Comparison of ENCODE assay signal across 35 mouse cellular contexts in the genomic region with DNA sequence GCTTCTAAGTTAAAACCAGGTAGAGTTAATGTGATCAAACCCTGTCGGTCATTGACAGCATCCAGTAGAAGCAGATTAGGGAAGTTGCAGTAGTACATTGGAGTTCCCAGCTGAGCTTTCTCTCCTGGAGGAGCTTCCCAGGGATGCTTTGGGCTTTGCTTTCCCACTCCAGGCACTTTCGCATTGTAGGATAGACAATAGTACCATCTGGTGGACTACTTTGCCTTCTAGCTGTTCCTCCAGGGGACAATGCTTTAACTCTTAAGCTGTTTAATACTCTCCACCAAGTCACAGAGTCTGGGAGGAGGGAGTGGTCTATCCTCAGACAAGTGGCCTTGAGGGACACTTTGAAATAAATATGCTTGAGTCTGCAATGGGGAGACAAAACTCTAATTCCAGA. TPM values are rescaled to one million over a fixed set of nuclear protein-coding genes. Genes with fewer than 3 reads are reported as not detected.
A peak's percentile ranks its signal among the peaks of the same experiment; 100 is the strongest.
DNase-seq lines count a peak whose midpoint lies in the region; ATAC-seq and TF ChIP-seq lines count a peak whose summit lies in the region.
"Had no signal": no experiment of that assay in that cellular context is flagged by ENCODE, and none has a peak within 500 bp of the region (broad histone marks: within the 10 kb centered on the region; RNA-seq: fewer than 3 reads in every experiment).

No protein-coding gene starts in this region.

- no peaks in the 10 kb centered on the region for H3K4me1 ChIP-seq in hindbrain, postnatal 0 days (ENCODE audit: insufficient read depth, low read length)
- H3K4me1 ChIP-seq in hindbrain, embryonic 10.5 days (replicated peaks) = no peaks in the 10 kb centered on the region
- H3K4me1 ChIP-seq: embryonic facial prominence, embryonic 13.5 days; heart, embryonic 13.5 days; hindbrain, embryonic 15.5 days; lung, embryonic 15.5 days; megakaryocyte, embryonic 14.5 days; midbrain, embryonic 12.5 days; stomach, embryonic 15.5 days had no signal

- no peak overlapping the region for H3K27ac ChIP-seq in hindbrain, postnatal 0 days
- H3K27ac ChIP-seq in hindbrain, embryonic 10.5 days = no peak overlapping the region
- H3K27ac ChIP-seq in left cerebral cortex, adult 2 months = no peak overlapping the region
- H3K27ac ChIP-seq: embryonic facial prominence, embryonic 13.5 days; gastrocnemius, adult 2 months; heart, embryonic 13.5 days; hindbrain, embryonic 15.5 days; liver, embryonic 14.5 days; lung, embryonic 15.5 days; midbrain, embryonic 12.5 days; stomach, embryonic 15.5 days had no signal

- WGBS in hindbrain, postnatal 0 days = 61% methylated on average over 2 of the region's 2 CpGs
- WGBS in hindbrain, embryonic 10.5 days = 77% methylated on average over 2 of the region's 2 CpGs

- no peaks in the 10 kb centered on the region for H3K27me3 ChIP-seq in hindbrain, postnatal 0 days (ENCODE audit: insufficient read depth, low read length)
- H3K27me3 ChIP-seq in hindbrain, embryonic 10.5 days (ENCODE audit: insufficient read depth, poor library complexity, severe bottlenecking) = no peaks in the 10 kb centered on the region
- H3K27me3 ChIP-seq: embryonic facial prominence, embryonic 13.5 days; heart, embryonic 13.5 days; hindbrain, embryonic 15.5 days; lung, embryonic 15.5 days; megakaryocyte, embryonic 14.5 days; midbrain, embryonic 12.5 days; Patski; stomach, embryonic 15.5 days had no signal

- no peaks in the 10 kb centered on the region for H3K9me3 ChIP-seq in hindbrain, postnatal 0 days (ENCODE audit: low read length)
- H3K9me3 ChIP-seq in hindbrain, embryonic 10.5 days = no peaks in the 10 kb centered on the region
- H3K9me3 ChIP-seq: embryonic facial prominence, embryonic 13.5 days; heart, embryonic 13.5 days; hindbrain, embryonic 15.5 days; lung, embryonic 15.5 days; midbrain, embryonic 12.5 days; stomach, embryonic 15.5 days had no signal

- H3K36me3 ChIP-seq in hindbrain, postnatal 0 days (ENCODE audit: insufficient read depth, low read length) = no peaks in the 10 kb centered on the region
- no peaks in the 10 kb centered on the region for H3K36me3 ChIP-seq in hindbrain, embryonic 10.5 days
- H3K36me3 ChIP-seq: embryonic facial prominence, embryonic 13.5 days; heart, embryonic 13.5 days; hindbrain, embryonic 15.5 days; lung, embryonic 15.5 days; midbrain, embryonic 12.5 days; stomach, embryonic 15.5 days had no signal

- TF ChIP-seq CTCF in hindbrain, postnatal 0 days (IDR thresholded peaks at IDR 0.05; ENCODE audit: low read depth) = peak; percentile 47
- peak; percentile 44 for TF ChIP-seq CTCF in left cerebral cortex, adult 2 months (IDR thresholded peaks at IDR 0.05)

- no peak for ATAC-seq in hindbrain, postnatal 0 days
- ATAC-seq in granulocyte monocyte progenitor cell, adult 5-6 weeks (replicated peaks; ENCODE audit: poor library complexity, severe bottlenecking) = no peak
- ATAC-seq: Patski had no signal

- DNase-seq in hindbrain, postnatal 0 days (ENCODE audit: low spot score) = peak; percentile 44
- DNase-seq in hindbrain, embryonic 10.5 days (ENCODE audit: low spot score) = no peak
- DNase-seq in left cerebral cortex, adult 2 months (ENCODE audit: extremely low spot score in 1 of 2, low spot score in 2 of 2) = no peak
- no peak for DNase-seq in left cerebral cortex, postnatal 36 days (ENCODE audit: low spot score in 2 of 2)
- peak; percentile 9 for DNase-seq in ZHBTc4 (ENCODE audit: low read depth, low spot score)
- peak; percentile 17 for DNase-seq in retina, embryonic 14.5 days (ENCODE audit: low spot score)
- no peak for DNase-seq in cerebellum, adult 9-10 months
- DNase-seq: adrenal gland, postnatal 14 days; B cell, adult 2 months; cerebellum, adult 2 months; cerebellum, postnatal 36 days; embryo, embryonic 11 days; gastrocnemius, adult 2 months; heart, postnatal 10 days; kidney, adult 9 months; kidney, postnatal 14 days; layer of hippocampus, postnatal 36 days; liver; lung, postnatal 4 days; right cerebral cortex, postnatal 25 days; thymus, postnatal 14 days had no signal

- no peak overlapping the region for H3K4me3 ChIP-seq in hindbrain, postnatal 0 days (ENCODE audit: low read length)
- no peak overlapping the region for H3K4me3 ChIP-seq in hindbrain, embryonic 10.5 days
- no peak overlapping the region for H3K4me3 ChIP-seq in left cerebral cortex, adult 2 months
- H3K4me3 ChIP-seq: embryonic facial prominence, embryonic 13.5 days; gastrocnemius, adult 2 months; heart, embryonic 13.5 days; hindbrain, embryonic 15.5 days; lung, embryonic 15.5 days; megakaryocyte, embryonic 14.5 days; midbrain, embryonic 12.5 days; stomach, embryonic 15.5 days had no signal

- no peak overlapping the region for H3K9ac ChIP-seq in hindbrain, postnatal 0 days (replicated peaks; ENCODE audit: low read length)
- H3K9ac ChIP-seq: embryonic facial prominence, embryonic 13.5 days; heart, embryonic 13.5 days; hindbrain, embryonic 15.5 days; liver, embryonic 14.5 days; lung, embryonic 15.5 days; midbrain, embryonic 12.5 days; stomach, embryonic 15.5 days had no signal

- intact Hi-C loops in left cerebral cortex, adult 2 months (cut with DNase I) = loop anchor here (5.0 kb wide), 1 partner anchor 198 kb away; no protein-coding TSS in a partner anchor
- intact Hi-C loops in left cerebral cortex, postnatal 36 days (cut with DNase I) = no loop called here

- no peak overlapping the region for H3K4me2 ChIP-seq in hindbrain, postnatal 0 days (ENCODE audit: low read depth, low read length)
- H3K4me2 ChIP-seq: embryonic facial prominence, embryonic 13.5 days; heart, embryonic 13.5 days; hindbrain, embryonic 15.5 days; lung, embryonic 15.5 days; midbrain, embryonic 12.5 days; stomach, embryonic 15.5 days had no signal

RNA-seq across cellular contexts. Expression of gene Kcnh5, which starts 12.3 kb away (rescaled TPM):
- 7.4 and 7.5 TPM in 2 replicates for total RNA-seq in hindbrain, postnatal 0 days (2014; rRNA removed)
- polyA plus RNA-seq in hindbrain, postnatal 0 days (2015; fragmentation: Nextera tagmentation; extraction: Ambion mirVana) = 2.7 and 3.1 TPM in 2 replicates
- polyA plus RNA-seq in hindbrain, embryonic 10.5 days (2016; fragmentation: Nextera tagmentation; extraction: Ambion mirVana) = 0.30 and 0.46 TPM in 2 replicates
- total RNA-seq in left cerebral cortex, adult 2 months (2021) = 10 to 100 TPM; 83.7 to 88.1 TPM
- 10 to 100 TPM; 82.1 to 86.4 TPM for total RNA-seq in left cerebral cortex, postnatal 36 days (2021)
- 0.41 TPM in 1 of 2 replicates, not detected in the other for total RNA-seq in granulocyte monocyte progenitor cell, adult 5-6 weeks (2014; fragmentation: Nextera tagmentation)
- total RNA-seq in granulocyte monocyte progenitor cell, adult 5-6 weeks (2017) = not detected in 2 replicates
- total RNA-seq: adrenal gland, postnatal 14 days; heart, adult 8-10 months; heart, postnatal 10 days; hematopoietic stem cell, adult 5-6 weeks; monocyte, adult 5-6 weeks had no signal
- polyA plus RNA-seq: heart, embryonic 13.5 days; intestine, embryonic 14.5 days; liver, embryonic 14.5 days; Patski had no signal

Comparison
In these comparisons a context has a peak if more than half of its experiments do, and no peak if none do; other contexts are left out.
1. DNase-seq: peak in hindbrain, postnatal 0 days (single experiment), ZHBTc4 (single experiment) and retina, embryonic 14.5 days (single experiment); none in hindbrain, embryonic 10.5 days (single experiment), left cerebral cortex, adult 2 months (0 of 2), left cerebral cortex, postnatal 36 days (0 of 2) and cerebellum, adult 9-10 months (single experiment).